13 mouse cellular contexts compared by ENCODE assay signal in genomic region chr14:61530396-61530795, GRCm38 (mm10).
"Had no signal": no experiment of that assay in that cellular context is flagged by ENCODE, and none has a peak within 500 bp of the region (broad histone marks: within the 10 kb centered on the region; RNA-seq: fewer than 3 reads in every experiment).

No protein-coding gene starts in this region.

- H3K9ac ChIP-seq: kidney, embryonic 15.5 days; limb, embryonic 15.5 days; liver, embryonic 14.5 days; neural tube, embryonic 12.5 days had no signal

- H3K27me3 ChIP-seq: kidney, embryonic 15.5 days; limb, embryonic 15.5 days; neural tube, embryonic 12.5 days had no signal

- H3K4me2 ChIP-seq: kidney, embryonic 15.5 days; limb, embryonic 15.5 days; neural tube, embryonic 12.5 days had no signal

- H3K9me3 ChIP-seq: kidney, embryonic 15.5 days; limb, embryonic 15.5 days; midbrain, embryonic 10.5 days; neural tube, embryonic 12.5 days had no signal

- H3K4me3 ChIP-seq: kidney, embryonic 15.5 days; limb, embryonic 15.5 days; midbrain, embryonic 10.5 days; neural tube, embryonic 12.5 days had no signal

- H3K27ac ChIP-seq: kidney, embryonic 15.5 days; limb, embryonic 15.5 days; liver, embryonic 14.5 days; midbrain, embryonic 10.5 days; neural tube, embryonic 12.5 days had no signal

- H3K4me1 ChIP-seq: kidney, embryonic 15.5 days; limb, embryonic 15.5 days; neural tube, embryonic 12.5 days had no signal

- DNase-seq: kidney, adult 18-20 months; kidney, postnatal 25 days; layer of hippocampus, adult 9-11 months; layer of hippocampus, postnatal 36 days; lung, adult 18-20 months; midbrain, embryonic 14.5 days; spleen, adult 18-20 months; thymus, postnatal 4 days had no signal
